Mouse (Mus musculus): ENCODE data around the gene Ddhd1. TPM values are rescaled to one million over a fixed set of nuclear protein-coding genes. Genes with fewer than 3 reads are reported as not detected.
A peak's percentile ranks its signal among the peaks of the same experiment; 100 is the strongest.
"Not testable (repeated sequence)": the region's sequence is repeated elsewhere in the genome, so short reads cannot be mapped to it uniquely, and the experiment has no call there.

Gene Ddhd1
- polyA plus RNA-seq, 1 experiment from 2014 or later, result 16.5 TPM

DNA sequence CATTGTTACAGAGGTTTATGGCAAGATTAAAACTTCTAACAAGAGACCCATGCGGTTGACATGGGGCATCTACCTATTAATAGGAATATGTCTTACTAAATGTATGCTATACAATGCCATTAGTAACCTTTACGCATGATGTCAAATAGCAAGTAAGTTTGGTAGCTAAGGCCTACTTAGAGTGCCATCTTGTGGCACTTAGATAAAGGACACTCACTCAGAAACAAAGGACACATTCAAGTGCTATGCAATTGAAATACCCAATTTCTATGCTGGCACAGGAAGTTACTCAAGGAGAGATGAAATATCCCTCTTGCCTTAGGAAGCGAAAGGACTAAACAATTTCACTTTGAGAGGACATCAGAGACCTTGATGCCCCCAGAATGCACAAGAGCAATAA lies 55.9 kb downstream of the Ddhd1 start:
- peak; percentile 58 for ATAC-seq
- Histone ChIP-seq H3K9ac (replicated peaks) (no peak overlapping the region), H3K9me3 (no peaks in the 10 kb centered on the region), H3K4me3 (replicated peaks) (no peak overlapping the region), H3K4me2 (replicated peaks) (no peak overlapping the region), H3K27me3 (no peaks in the 10 kb centered on the region), H3K4me1 (replicated peaks) (no peaks in the 10 kb centered on the region), H3K36me3 (peaks cover 52% of the 10 kb centered on the region), H3K27ac (0 out of 2 replicates have a peak overlapping the region, but pooled peaks have one; percentile 39)
- WGBS, result 64% methylated on average over 3 of the region's 3 CpGs

DNA sequence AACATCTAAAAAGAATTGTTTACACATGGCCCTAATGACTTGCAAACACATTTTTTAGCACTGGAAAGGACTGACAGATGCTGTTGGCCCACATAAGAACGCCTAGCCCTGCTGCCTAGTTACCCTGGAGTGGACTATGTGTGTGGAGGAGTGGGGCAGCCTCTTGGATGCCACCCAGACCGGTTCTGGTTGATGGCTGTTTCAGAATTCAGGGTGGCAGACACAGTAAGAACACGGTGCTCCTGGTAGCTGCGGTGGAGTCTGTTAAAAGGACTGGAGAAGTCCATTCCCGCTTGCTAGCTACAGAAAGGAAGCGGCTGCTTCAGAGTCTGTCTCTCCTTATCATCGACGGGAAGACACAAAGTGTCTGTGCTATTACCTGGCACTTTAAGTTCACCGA lies 57.4 kb downstream of the Ddhd1 start:
- Histone ChIP-seq H3K27ac (0 out of 2 replicates have a peak overlapping the region, but pooled peaks have one; percentile 0), H3K36me3 (peaks cover 45% of the 10 kb centered on the region)
- ATAC-seq, result no peak; the same call in 1 of the 2 replicates

GRCm38 (mm10) chr14:45597855-45598254 lies 60.1 kb downstream of the Ddhd1 start:
- H3K9ac ChIP-seq (replicated peaks), result no peak overlapping the region
- WGBS, result 85% methylated on average over 8 of the region's 8 CpGs
- no peaks in the 10 kb centered on the region for H3K9me3 ChIP-seq
- no peak overlapping the region for H3K4me2 ChIP-seq (replicated peaks)
- H3K36me3 ChIP-seq, result peaks cover 60% of the 10 kb centered on the region
- no peak overlapping the region for H3K4me3 ChIP-seq (replicated peaks)
- H3K27ac ChIP-seq, result no peak overlapping the region
- H3K27me3 ChIP-seq, result no peaks in the 10 kb centered on the region
- ATAC-seq, result no peak
- H3K4me1 ChIP-seq (replicated peaks), result no peaks in the 10 kb centered on the region

More for the DNA sequence above, 57.4 kb downstream of the Ddhd1 start:
- Histone ChIP-seq H3K27me3 (no peaks in the 10 kb centered on the region), H3K9ac (replicated peaks) (no peak overlapping the region), H3K4me2 (replicated peaks) (no peak overlapping the region), H3K4me3 (replicated peaks) (no peak overlapping the region), H3K4me1 (replicated peaks) (no peaks in the 10 kb centered on the region), H3K9me3 (no peaks in the 10 kb centered on the region)
- WGBS, result 87% methylated on average over 9 of the region's 9 CpGs

DNA sequence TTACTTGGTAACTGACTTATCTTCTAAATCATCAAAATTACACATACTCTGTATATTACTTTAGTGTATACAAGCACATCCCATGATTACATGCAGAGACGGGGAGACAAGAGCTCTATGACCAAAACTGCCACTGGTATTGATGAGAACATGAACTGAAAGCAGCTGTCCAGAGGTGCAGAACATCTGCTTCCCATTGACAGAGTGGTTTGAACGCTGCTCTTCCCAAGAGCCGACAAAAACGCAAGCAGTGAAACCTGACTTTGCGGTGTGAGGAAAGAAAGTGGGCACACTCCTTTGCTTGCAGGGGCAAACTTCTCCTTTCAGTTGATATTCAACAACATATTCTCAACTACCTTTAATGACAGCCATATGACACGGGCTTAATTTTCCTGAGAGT lies 64.7 kb downstream of the Ddhd1 start:
- peaks cover 41% of the 10 kb centered on the region for H3K36me3 ChIP-seq
- H3K9me3 ChIP-seq, result no peaks in the 10 kb centered on the region
- H3K4me3 ChIP-seq (replicated peaks), result no peak overlapping the region
- 91% methylated on average over 6 of the region's 6 CpGs for WGBS
- no peak for ATAC-seq
- no peak overlapping the region for H3K27ac ChIP-seq
- H3K27me3 ChIP-seq, result no peaks in the 10 kb centered on the region
- H3K9ac ChIP-seq (replicated peaks), result no peak overlapping the region
- H3K4me2 ChIP-seq (replicated peaks), result no peak overlapping the region
- H3K4me1 ChIP-seq (replicated peaks), result no peaks in the 10 kb centered on the region

- WGBS, result 84% methylated on average over 7 of the region's 7 CpGs
- no peak overlapping the region for H3K4me2 ChIP-seq (replicated peaks)
- H3K27ac ChIP-seq, result no peak overlapping the region
- no peaks in the 10 kb centered on the region for H3K27me3 ChIP-seq
- H3K36me3 ChIP-seq, result peaks cover 8% of the 10 kb centered on the region
- no peak for ATAC-seq
- no peak overlapping the region for H3K9ac ChIP-seq (replicated peaks)
- no peaks in the 10 kb centered on the region for H3K9me3 ChIP-seq
- H3K4me3 ChIP-seq (replicated peaks), result no peak overlapping the region
- no peaks in the 10 kb centered on the region for H3K4me1 ChIP-seq (replicated peaks)
Observed at GRCm38 (mm10) chr14:45588403-45588802, 69.5 kb downstream of the Ddhd1 start.

GRCm38 (mm10) chr14:45587536-45587935 lies 70.4 kb downstream of the Ddhd1 start:
- Histone ChIP-seq H3K9ac (replicated peaks) (no peak overlapping the region), H3K4me1 (replicated peaks) (no peaks in the 10 kb centered on the region), H3K9me3 (no peaks in the 10 kb centered on the region), H3K4me3 (replicated peaks) (no peak overlapping the region), H3K4me2 (replicated peaks) (no peak overlapping the region), H3K27me3 (no peaks in the 10 kb centered on the region), H3K36me3 (0 out of 2 replicates have a peak, but pooled peaks cover 4% of the 10 kb centered on the region), H3K27ac (no peak overlapping the region)
- no peak for ATAC-seq
- whole genome bisulfite sequencing, result 94% methylated on average over 6 of the region's 6 CpGs

- Histone ChIP-seq H3K4me3 (replicated peaks) (no peak overlapping the region), H3K9me3 (no peaks in the 10 kb centered on the region), H3K4me2 (replicated peaks) (no peak overlapping the region), H3K9ac (replicated peaks) (no peak overlapping the region), H3K27ac (no peak overlapping the region), H3K4me1 (replicated peaks) (no peaks in the 10 kb centered on the region), H3K36me3 (no peaks in the 10 kb centered on the region), H3K27me3 (no peaks in the 10 kb centered on the region)
- WGBS, result 80% methylated on average over 8 of the region's 8 CpGs
- no peak for ATAC-seq
Observed at GRCm38 (mm10) chr14:45583494-45584027, 74.4 kb downstream of the Ddhd1 start.

DNA sequence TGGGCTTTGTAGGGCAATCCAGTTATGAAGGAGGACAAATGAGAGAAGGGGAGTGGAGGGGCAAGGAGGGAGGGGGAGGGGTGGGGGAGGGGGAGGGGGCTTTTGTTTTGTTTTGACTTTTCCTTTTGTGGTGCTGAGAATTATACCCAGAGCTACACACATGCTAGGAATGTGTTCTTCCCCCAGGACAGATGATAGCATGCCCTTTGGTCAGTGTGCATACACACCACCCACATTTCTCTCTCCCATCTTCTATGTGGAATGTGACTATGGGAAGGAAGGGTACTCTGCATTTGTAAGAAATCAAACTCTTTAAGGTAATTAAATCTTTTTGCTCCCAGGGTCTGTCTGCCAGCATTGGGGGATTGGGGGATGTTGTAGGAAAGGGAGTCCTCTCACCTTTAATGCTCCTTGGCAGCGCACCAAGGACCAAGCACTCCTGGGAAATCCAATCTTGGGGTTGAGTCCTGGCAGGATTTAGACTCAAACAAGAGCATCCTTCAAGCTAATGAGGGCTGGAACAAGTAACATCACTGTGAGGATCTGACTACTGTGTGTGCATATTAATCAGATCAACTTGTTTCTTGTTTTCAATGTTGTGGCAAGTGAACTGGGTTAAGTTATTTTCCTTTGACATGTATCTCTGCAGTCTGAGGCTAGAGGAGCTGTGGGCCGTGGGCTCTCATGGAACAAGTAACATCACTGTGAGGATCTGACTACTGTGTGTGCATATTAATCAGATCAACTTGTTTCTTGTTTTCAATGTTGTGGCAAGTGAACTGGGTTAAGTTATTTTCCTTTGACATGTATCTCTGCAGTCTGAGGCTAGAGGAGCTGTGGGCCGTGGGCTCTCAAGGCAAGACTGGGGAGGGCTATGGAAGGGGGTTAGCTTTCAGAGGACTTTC lies 76.8 kb downstream of the Ddhd1 start:
- H3K9me3 ChIP-seq, H3K27ac ChIP-seq: not testable (repeated sequence)

DNA sequence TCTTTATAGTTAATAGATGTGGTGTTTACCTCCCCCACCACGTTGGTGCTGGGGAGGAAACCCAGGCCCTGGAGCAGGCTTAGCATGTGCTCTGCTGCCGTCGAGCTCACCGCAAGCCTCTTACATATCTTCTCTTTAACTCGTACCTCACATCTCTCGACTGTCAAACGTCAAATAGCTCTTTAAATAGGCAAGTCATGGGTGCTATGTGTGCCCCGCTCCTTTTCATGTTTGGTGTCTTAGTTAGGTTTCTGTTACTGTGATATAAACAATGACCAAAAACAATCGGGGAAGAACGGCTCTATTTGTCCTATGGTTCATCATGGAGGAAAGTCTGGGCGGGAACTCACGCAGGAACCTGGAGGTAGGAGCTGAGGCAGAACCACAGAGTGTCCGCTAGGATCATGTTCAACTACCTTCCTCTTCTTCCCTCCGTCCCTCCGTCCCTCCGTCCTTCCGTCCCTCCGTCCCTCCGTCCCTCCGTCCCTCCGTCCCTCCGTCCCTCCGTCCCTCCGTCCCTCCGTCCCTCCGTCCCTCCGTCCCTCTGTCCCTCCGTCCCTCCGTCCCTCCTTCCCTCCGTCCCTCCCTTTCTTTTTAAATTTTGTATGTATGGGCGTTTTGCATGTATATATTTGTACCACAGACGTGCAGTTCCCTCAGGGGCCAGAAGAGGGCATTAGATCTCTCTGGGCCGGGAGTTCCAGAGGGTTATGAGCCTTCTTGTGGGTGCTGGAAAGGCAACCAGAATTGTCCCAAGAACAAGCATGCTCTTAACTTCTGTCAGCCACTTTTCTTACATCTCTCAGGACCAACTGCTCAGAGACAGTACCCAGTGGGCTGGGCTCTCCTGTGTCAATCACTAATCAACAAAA lies 91.6 kb downstream of the Ddhd1 start:
- no peaks in the 10 kb centered on the region; the same call in 1 of the 2 replicates for H3K27me3 ChIP-seq
- H3K27ac ChIP-seq, result peak overlapping the region; percentile 66
- peak overlapping the region; percentile 23 for H3K4me3 ChIP-seq (replicated peaks)
- no peaks in the 10 kb centered on the region for H3K9me3 ChIP-seq
- peaks cover 17% of the 10 kb centered on the region for H3K4me1 ChIP-seq (replicated peaks)
- 19% methylated on average over 33 of the region's 33 CpGs for WGBS
- peak; percentile 35; the same call in 1 of the 2 replicates for ATAC-seq
- no peak overlapping the region for H3K9ac ChIP-seq (replicated peaks)
- H3K4me2 ChIP-seq (replicated peaks), result peak overlapping the region; percentile 50
- H3K36me3 ChIP-seq, result no peaks in the 10 kb centered on the region

More for the DNA sequence above, 76.8 kb downstream of the Ddhd1 start:
- not testable (repeated sequence) for H3K36me3 ChIP-seq; H3K4me3 ChIP-seq (replicated peaks); H3K27me3 ChIP-seq; H3K4me1 ChIP-seq (replicated peaks); H3K4me2 ChIP-seq (replicated peaks); H3K9ac ChIP-seq (replicated peaks)
- ATAC-seq, result peak; percentile 76
- 72% methylated on average over 3 of the region's 3 CpGs for WGBS

GRCm38 (mm10) chr14:45565216-45566065 lies 92.5 kb downstream of the Ddhd1 start:
- no peaks in the 10 kb centered on the region for H3K9me3 ChIP-seq
- H3K4me3 ChIP-seq (replicated peaks), result peak overlapping the region; percentile 22
- peak overlapping the region; percentile 50 for H3K4me2 ChIP-seq (replicated peaks)
- H3K27ac ChIP-seq, result peak overlapping the region; percentile 66
- WGBS, result 9% methylated on average over 20 of the region's 20 CpGs
- no peaks in the 10 kb centered on the region; the same call in 1 of the 2 replicates for H3K27me3 ChIP-seq
- ATAC-seq, result peak; percentile 78
- no peaks in the 10 kb centered on the region for H3K36me3 ChIP-seq
- peaks cover 17% of the 10 kb centered on the region for H3K4me1 ChIP-seq (replicated peaks)
- H3K9ac ChIP-seq (replicated peaks), result peak overlapping the region; percentile 32; the same call in 1 of the 2 replicates

GRCm38 (mm10) chr14:45563577-45563976 lies 94.4 kb downstream of the Ddhd1 start:
- Histone ChIP-seq H3K27me3 (no peaks in the 10 kb centered on the region; the same call in 1 of the 2 replicates), H3K4me2 (replicated peaks) (no peak overlapping the region), H3K4me3 (replicated peaks) (no peak overlapping the region), H3K27ac (no peak overlapping the region), H3K9me3 (no peaks in the 10 kb centered on the region), H3K4me1 (replicated peaks) (peaks cover 17% of the 10 kb centered on the region), H3K36me3 (no peaks in the 10 kb centered on the region), H3K9ac (replicated peaks) (no peak overlapping the region)
- WGBS, result 100% methylated on average over 1 of the region's 1 CpGs
- ATAC-seq, result 0 out of 2 replicates have a peak, but pooled peaks have one; percentile 24

All from midbrain, embryonic 13.5 days (tissue).